Mouse (Mus musculus): ENCODE results near the gene Gpr146.
"Not testable (repeated sequence)": the region's sequence is repeated elsewhere in the genome, so short reads cannot be mapped to it uniquely, and the experiment has no call there.

Gpr146 gene

DNA sequence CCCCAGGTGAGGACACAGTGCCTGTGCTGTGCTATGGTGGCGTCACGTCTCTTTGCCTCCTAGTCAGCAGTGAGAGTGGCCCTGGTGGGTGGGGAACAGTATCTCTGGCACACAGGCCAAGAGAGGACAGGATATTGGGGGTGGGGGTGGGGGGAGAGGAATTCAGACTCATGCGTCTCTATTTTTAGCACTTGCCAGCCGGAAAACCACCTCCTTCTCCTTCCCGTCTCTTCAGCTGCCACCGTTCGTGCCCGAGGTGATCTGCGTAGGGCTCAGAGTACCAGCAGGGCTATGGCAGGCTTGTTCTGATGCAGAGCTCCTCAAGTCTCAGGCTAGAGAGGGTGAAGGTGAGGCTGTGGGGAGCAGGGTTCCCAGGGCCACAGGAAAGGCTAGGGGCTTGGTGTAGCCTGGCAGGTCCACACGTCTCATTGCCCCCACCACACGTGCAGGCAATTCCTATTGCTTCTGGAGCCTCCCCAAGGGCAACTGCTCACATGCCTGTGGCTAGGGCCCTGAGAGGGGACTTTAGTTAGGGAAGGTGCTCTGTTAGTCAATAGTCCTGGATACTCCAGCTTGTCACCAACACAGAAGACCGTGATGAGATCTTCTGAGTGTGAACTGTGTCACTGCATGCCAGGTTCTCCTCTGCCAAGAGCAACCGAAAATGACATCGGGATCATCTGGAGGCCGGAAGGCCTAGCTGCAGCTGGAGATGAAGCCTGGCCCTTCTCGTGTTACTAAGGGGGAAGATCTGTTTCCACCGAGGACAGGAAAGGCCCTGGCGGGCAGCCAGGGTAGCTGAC lies at the start of gene Gpr146:
Gene Gpr146 (plus strand): TSS at position 230 of the 803 bp plus-strand sequence.
- no peak for DNase-seq (ENCODE audit: extremely low read depth, low read depth, low spot score)

DNA sequence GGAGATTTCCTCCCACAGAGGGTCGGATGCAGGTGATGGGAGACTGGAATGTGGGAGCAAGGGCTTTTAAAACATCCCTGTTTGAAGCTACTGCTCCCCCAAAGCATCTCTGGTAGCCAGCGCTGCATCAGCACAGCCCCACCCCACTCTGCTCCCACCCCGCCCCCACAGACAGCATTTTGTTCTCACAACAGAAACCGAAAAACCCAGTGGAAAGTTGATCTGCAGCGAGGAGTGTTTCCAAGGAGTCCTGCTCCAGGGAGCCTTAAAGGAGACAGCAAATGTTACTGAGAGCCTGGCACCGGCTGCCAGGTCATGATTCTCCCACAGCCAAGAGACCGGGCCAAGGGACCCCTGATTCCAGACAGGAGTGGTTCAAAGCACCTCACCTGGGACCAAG lies 46.7 kb upstream of the Gpr146 start:
- no peak for DNase-seq (ENCODE audit: extremely low read depth, low read depth, low spot score)

DNA sequence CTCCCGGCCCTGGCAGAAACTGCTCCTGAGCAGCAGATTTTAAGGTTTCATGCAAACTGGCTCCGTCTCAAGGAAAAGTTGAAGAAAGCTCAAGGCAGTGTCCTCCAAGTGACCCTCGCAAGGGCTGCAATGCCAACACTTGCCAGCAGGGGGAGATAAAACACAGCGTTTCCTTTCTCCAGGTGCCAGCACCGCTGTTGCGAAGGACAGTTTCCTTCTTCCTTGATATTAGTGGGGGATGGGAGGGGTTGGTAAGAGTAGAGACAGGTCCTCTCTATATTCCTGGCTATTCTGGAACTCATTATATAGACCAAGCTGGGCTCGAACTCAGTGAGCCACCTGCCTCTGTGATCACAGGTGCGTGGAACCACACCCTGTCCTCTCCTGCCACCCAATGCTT lies 45.8 kb upstream of the Gpr146 start:
- DNase-seq (ENCODE audit: extremely low read depth, low read depth, low spot score), result no peak

DNA sequence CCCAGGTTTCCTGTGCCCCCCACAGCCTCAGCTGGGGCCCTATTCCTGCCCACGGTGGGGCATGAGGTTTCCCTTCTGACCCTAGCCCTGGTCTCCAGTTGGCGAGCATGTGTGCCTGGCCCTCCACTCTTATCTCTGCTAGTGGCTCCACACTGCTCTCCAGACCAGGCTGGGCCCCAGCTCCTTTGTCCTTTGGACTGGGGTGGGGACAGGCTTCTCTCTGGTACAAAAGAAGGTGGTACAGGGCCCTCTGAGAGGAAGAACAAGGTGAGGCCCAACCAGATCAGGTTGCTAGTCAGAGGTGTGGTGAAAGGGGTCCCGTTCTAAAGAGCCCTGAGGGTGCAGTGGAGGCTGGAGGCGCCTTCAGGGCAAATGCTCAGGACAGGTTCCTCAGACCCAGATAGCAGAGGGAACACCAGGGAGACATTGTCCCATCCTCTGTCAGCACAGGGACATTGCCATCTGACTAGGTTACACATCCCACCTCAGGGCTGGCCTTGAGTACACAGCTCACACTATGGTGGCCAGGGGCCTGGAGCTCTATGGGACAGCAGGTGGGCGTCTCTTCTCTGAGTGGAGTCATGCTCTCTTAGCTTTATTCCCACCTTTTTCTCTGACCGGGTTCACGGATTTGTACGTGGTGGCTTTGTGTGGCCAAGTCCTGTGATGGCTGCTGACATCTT lies 44.8 kb upstream of the Gpr146 start:
- DNase-seq (ENCODE audit: extremely low read depth, low read depth, low spot score), result no peak

DNA sequence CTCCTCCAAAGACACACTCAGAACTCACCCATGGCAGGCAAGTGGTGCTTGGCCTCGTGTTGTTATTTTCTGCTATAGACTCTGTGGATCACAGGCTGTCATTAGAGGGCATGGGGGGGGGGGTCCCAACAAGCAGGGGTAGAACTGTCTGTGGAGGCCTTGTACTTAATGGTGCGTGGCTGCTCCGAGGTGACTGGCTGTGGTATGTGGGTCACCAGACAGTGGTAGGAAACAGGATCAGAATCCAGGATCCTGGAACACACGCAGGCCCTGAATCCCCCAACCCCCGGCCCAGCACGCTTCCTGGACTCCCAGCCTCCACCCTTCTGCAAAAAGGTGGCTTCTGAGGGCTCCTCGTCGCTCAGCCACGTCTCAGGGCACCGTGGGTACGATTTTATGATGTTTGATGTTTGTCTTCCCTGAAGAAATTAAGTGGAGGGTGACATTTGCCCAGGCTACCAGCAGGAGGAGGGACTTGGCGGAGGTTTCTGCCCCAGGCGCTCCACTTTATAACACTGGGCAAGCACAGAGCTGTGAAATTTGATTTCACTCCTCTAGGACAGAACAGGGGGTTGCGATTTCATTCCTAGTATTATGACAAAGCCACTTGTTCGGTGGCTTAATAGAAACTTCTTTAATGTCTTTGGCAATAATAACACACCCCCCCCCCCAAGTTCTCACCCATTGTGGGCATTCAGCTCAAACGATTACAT lies 44.0 kb upstream of the Gpr146 start:
- peak; percentile 59 for DNase-seq (ENCODE audit: extremely low read depth, low read depth, low spot score)

DNA sequence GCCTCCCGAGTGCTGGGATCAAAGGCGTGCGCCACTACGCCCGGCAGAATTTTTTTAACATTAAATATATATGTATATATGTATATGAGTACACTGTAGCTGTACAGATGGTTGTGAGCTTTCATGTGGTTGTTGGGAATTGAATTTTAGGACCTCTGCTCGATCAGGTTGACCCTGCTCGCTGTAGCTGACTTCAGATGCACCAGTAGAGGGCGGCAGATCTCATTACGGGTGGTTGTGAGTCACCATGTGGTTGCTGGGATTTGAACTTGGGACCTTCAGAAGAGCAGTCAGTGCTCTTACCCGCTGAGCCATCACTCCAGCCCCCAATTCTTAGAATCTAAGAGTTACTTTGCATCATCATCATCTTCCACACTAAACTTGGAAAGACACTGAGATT lies 43.1 kb upstream of the Gpr146 start:
- DNase-seq (ENCODE audit: extremely low read depth, low read depth, low spot score), result not testable (repeated sequence)

DNA sequence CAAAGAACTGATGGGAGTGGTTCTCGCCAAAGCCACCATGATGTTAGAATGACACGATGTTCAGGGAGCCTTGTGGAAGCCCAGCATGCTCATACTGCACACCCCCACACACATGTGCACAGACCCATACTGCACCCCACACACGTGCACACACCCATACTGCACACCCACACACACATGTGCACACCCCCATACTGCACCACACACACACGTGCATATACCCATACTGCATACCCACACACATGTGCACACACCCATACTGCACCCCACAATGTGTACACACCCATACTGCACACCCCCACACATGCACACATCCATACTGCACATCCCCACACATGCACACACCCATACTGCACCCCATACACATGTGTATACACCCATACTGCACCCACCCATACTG lies 41.9 kb upstream of the Gpr146 start:
- DNase-seq (ENCODE audit: extremely low read depth, low read depth, low spot score), result no peak

DNA sequence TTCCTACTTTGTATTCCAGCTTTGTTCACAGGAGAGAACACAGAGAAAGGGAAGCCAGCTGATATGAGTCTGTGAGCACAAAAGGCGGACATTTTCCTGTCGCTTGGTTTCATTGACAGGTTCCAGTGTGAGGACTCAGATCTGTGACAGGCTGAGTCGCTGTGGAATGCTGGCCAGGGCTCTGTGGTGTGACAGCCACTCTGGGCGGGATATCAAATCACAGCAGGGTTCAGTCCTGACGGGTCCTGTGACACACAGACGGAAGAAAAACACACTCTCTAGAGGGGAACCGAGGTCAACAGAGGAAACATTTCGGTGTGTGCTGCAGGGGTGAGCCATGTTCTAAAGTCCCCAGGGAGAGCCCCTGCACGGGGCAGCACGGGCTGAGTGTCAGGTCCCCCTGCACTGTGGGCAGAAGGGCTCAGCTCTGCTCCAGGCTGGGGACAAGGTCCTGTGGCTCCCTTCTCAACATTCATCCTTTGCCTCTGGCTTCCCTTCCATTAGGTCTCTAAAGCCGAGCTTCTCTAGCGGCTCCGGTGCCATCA lies 39.6 kb upstream of the Gpr146 start:
- DNase-seq (ENCODE audit: extremely low read depth, low read depth, low spot score), result no peak

DNA sequence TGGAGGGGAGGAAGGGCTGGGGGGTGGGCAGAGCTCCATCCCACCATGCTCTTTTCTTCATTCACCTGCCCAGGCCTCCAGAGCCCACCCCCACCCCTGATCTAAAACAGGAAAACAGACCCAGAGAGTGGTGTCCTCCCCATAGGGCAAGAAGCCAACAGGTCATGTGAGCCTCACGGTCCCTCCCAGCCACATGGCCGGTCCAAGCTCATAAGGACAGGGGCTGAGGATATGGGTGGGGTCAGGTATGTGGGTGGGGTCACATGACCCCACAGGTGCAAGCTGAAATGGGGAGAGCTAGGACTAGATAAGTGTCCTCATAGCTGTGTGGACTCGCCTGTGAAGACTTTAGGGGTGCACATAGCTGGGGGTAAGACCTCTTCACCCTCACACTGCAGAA lies 39.1 kb upstream of the Gpr146 start:
- DNase-seq (ENCODE audit: extremely low read depth, low read depth, low spot score), result no peak

DNA sequence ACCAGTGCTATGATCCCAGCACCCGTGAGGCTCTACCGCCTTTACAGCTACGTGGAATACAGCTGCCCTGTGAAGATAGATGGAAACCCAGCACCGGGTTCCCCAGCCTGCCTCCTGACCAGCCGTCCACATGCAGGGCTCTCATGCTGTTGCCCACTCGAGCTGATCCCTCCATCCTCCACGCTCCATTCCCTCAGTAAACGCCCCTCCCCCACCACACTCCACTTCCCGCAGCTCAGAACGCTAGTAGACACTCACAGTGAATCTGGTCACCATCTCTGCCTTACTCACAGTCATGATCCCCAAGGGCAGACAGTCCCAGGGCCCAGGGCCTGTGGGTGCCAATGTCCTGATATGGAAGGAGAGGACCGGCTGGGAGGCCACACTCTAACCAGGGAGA lies 38.6 kb upstream of the Gpr146 start:
- no peak for DNase-seq (ENCODE audit: extremely low read depth, low read depth, low spot score)

DNA sequence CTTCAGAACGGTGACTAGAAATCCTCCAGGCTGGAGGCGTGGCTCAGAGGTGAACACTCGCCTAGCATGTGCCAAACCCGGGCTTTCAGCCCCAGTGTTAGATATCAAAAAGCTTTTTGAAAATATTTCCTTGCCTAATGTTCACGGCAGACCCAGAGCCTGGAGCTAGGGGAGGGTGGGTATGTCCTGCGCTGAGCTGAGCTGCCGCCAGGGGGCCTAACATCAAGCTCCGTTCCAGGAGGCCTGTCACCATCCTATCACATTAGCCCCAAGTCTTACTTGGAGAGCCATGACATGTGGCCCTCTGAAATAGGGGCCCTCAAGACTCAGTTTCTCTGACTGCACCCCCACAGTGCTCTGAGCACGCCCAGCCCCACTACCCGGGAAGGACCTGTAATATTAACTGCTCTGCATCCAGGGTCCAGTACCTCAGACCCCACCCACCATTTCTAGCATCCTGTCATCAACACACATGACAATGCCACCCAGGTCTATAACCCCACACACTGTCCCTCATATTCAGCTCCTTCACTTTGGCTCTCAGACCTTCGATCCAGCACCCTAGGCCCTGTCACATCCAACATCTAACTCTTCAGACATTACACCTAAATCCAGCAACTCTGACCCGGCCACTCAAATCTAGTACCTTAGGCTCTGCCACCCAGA lies 33.3 kb upstream of the Gpr146 start:
- no peak for DNase-seq (ENCODE audit: extremely low read depth, low read depth, low spot score)

DNA sequence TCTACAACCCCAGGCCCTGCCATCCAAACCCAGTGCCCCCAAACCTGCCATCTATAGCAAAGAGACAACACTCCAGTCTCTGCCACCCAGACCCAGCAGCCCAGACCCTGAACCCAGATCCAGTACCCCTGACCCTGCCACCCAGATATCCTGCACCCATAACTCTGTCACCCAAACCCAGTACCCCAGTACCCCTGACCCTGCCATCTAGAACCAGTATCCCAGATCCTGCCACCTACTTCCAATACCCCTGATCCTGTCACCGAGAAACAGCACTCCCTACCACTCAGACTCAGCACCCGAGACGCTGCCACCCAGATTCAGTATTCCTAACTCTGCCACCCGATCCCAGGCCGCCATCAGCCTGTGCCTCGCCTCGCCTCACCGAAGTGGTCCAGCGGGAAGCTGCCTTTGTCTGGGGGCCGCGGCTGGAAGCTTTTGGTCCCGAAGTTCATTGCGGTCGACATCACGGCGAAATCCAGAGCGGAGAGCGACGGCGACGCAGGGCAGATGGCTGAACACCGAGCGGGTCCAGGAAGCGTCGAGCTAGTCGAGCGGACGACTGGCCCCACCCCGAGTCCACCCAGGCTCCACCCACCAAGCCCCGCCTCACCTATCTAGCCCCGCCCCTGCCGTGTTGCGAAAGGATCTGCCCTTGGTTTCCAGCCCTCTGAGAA lies 32.7 kb upstream of the Gpr146 start:
- DNase-seq (ENCODE audit: extremely low read depth, low read depth, low spot score), result peak; percentile 37

DNA sequence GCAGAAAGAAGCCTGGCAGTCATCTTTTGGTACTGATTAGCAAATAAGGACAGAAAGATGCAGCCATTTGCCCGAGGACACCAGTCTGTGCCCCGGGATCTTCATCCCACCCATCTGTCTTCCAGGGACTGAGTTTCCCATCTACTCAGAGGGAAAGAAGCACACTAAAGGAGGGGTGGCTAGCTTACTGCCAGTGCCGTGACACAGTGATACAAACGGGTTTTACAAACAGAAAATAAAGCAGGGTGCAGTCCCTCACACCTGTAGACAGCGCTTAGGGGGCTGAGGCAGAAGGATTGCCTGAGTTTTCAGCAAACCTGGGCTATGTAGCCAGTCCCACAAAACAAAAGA lies 32.2 kb upstream of the Gpr146 start:
- DNase-seq (ENCODE audit: extremely low read depth, low read depth, low spot score), result no peak

DNA sequence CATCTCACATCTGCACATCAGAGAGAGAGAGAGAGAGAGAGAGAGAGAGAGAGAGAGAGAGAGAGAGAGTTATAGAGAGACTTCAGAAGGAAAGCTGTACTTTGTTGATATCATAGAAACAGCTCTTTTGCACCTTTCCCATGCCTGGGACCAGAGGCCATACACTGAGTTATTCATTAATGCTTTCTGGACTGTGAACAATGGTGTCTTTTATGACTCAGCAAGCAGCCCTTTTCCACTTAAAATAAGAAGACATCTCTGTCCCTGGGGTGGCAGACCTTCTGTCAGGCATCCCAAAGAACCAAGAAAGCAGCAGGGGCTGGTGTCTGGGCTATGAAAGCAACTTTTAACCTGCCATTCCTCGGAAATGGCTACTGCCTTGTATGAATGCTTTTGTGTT lies 30.3 kb upstream of the Gpr146 start:
- no peak for DNase-seq (ENCODE audit: extremely low read depth, low read depth, low spot score)

DNA sequence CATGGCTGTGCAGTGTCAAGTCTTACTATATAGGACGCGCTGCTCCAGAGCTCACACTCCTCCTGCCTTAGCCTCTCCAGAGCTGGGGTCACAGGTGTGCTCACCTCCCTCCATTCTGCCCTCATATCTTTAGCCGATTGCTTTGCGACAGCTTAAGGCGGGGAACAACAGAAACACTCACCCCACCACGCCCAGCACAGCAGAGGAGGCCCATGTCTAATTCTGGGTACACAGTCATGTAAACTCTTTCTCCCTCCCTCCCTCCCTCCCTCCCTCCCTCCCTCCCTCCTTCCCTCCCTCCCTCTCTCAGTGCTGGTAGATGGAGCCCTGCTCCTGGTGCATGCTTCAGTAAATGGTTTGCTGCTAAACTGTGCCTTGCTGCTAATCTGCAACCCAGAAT lies 27.8 kb upstream of the Gpr146 start:
- no peak for DNase-seq (ENCODE audit: extremely low read depth, low read depth, low spot score)

DNA sequence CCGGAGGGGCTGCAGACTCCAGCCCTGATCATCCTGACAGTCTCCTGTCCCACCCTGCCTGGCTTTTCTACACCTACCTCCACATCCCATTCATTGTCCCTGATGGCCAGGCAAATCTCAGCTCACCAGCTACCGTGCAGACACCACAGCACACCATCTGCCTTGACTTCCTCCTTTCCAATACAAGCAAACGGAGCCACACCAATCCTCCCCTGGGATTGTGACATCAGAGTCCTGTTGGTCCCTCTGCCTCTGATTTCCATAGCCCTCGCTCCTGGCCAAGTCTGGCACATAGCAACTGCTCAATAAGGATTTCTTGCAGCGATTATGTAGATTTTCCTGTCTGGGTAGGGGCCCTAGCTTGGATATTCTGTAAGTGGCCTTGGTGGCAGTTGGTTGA lies 26.4 kb upstream of the Gpr146 start, which contains the start of gene Cox19:
Gene Cox19 (minus strand): TSS at position 285 of the 400 bp plus-strand sequence.
- DNase-seq (ENCODE audit: extremely low read depth, low read depth, low spot score), result no peak

DNA sequence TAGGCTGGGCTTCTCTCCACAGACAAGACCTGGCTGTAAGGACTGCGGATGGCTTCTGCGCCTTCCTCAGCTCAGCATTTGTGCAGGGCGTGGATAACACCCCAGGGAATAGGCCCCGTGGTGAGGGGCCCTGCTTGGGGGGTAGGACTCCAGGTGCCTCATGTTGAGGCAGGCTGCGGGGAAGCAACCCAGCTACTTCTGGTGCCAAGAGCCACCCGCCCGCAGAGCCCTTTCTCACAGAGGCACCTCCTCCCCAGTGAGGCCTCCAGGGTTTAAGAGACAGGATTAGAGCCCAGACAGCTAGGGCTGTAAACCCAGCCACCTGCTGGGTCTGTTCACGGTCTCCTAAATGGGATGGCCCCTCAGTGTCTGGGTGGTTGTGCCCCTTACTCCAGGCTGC lies 25.9 kb upstream of the Gpr146 start:
- no peak for DNase-seq (ENCODE audit: extremely low read depth, low read depth, low spot score)

DNA sequence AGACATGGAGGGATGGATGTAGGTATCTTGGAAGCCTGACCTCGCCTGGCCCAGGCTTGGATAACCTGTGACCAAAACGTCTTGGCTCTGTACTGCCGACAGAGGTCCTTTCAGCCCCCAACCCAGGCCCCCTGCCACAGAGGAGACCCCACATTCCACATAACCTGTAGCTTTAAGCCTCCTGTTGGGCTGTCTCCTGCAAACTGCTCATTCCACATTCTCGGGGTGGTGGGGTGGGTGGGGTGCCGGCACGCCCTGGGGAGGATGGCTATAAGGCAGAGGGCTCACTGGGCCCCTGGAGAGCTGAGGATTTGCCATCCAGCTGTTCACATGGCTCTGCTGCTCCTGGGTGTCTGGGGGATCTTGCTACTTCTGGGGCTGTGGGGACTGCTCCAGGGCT lies 25.2 kb upstream of the Gpr146 start, which contains the start of gene Cyp2w1:
Gene Cyp2w1 (plus strand): TSS at position 301 of the 400 bp plus-strand sequence.
- no peak for DNase-seq (ENCODE audit: extremely low read depth, low read depth, low spot score)

DNA sequence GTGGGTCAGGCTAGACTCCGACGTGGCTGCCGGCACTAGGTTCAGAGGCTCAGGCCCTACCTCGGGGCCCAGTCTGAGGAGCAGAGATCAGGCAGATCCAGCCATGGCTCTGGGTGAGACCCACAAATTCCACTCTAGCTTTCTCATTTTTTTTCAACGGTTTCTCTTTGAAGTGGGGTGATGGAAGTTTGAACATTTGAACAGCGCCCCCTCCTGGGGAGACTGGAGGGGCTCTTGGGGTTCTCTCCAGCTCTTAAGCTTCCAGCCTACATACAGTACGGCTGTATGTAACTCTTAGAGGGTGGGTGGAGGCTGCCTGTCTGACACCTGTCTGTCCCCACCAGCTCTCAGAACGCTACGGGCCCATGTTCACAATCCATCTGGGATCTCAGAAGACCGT lies 24.0 kb upstream of the Gpr146 start:
- no peak for DNase-seq (ENCODE audit: extremely low read depth, low read depth, low spot score)

DNA sequence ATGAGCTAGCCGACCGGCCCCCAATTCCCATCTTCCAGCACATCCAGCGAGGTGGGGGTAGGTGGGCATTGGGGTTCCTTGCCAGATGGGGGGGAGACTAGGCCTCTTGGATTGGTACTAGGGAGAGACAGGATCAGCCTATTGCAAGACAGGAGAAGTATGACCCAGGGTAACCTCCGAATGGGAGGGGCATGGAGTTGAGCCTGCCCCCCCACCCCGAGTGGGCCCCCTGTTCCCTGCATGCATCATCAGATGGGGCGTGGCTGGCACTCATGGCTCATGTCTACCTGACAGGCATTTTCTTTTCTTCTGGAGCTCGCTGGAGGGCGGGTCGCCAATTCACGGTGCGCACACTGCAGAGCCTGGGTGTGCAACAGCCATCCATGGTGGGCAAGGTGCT lies 23.6 kb upstream of the Gpr146 start:
- no peak for DNase-seq (ENCODE audit: extremely low read depth, low read depth, low spot score)

Measured in fat pad, adult 2 months (tissue).